Mouse (Mus musculus): Measurements from ENCODE around the gene Fahd2a. TPM values are rescaled to one million over a fixed set of nuclear protein-coding genes. Genes with fewer than 3 reads are reported as not detected.
A peak's percentile ranks its signal among the peaks of the same experiment; 100 is the strongest.

Fahd2a gene
- total RNA-seq (2021): 10 to 100 TPM; 46.4 to 48.2 TPM
- long read RNA-seq, experiment 1, transcript Fahd2a-201 (8 exons, 1,211 nt): major isoform, 22 of 23 reads
- long read RNA-seq, experiment 1, partial matches to known transcripts: 0 of 23 reads
- long read RNA-seq, experiment 1, other reads (novel, unspliced or antisense): 1 of 23 reads
- long read RNA-seq, experiment 2, transcript Fahd2a-201 (8 exons, 1,211 nt): major isoform, 66 of 79 reads
- long read RNA-seq, experiment 2, partial matches to known transcripts: 6 of 79 reads
- long read RNA-seq, experiment 2, other reads (novel, unspliced or antisense): 6 of 79 reads

DNA sequence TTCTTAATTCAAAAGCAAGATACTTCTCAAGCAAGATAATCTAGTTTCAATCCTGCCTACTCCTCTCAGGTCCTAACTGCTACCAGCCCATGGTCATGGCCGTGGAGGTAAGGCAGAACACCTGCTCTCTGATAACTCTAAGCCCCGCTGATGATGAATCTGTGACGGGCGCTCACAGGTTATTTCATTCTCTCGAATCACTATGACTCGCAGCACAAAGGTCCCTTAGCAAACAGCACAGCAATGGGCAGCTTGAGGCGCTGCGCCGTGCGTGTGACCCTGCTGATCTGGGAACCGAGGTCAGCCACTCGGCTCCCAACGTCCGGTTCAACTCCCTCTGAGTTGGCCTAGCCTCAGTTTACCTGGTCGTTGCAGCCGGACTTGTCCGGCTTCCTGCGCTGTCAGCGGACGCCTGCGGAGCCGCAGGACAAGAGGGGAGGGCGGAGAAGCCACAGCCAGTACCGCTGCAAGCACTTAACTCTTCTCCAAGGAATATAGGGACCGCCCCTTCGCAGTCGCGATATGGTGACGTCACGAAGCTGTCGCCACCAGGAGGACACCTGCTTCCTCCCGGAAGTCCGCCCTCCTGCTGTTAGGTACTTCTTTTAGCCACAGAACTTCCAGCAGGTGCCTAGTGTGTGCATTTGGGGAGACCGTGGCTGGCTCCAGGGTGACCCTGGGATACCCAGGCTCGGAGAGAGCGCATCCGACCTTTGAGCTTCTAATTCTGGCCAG is at the start of gene Fahd2a:
TSS of gene Fahd2a (minus strand) at position 511 of the 735 bp plus-strand sequence.
- DNase-seq (ENCODE audit: low spot score in 2 of 2): peak; percentile 82 to 84

DNA sequence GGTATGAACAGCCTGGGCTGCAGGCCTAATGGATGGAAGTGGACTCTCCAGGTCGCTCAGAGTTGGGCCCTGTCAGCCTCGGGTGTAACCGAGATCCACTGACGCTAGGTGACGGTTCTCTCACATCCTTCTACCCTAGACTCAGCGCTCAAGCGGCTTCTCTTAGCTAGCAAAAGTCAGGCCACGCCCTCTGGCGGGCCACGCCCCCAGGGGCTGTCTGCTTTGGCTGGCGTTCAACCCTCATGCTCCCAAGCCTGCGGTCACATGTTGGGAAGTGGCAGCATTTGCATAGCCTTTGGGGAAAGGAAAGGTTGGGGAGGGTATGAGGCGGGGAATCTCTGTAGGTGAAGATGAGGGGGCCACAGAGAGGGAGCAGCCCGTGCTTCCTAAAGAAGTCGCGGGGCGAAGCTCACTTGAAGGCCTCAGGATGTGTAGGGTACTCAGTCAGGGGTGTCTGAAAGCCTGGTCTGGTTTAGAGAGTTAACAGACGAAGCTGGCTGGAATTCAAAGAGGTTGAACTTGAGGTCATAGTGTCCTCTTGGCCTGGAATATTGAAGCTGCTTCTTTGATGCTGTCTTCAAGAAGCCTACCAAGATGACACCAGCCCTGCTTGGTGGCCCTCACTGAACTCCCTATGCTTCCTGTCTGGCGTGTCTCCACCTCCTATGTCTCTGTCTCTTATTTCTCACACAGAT is 40.3 kb upstream of the Fahd2a start:
- DNase-seq (ENCODE audit: low spot score in 2 of 2): peak; percentile 42 to 51

DNA sequence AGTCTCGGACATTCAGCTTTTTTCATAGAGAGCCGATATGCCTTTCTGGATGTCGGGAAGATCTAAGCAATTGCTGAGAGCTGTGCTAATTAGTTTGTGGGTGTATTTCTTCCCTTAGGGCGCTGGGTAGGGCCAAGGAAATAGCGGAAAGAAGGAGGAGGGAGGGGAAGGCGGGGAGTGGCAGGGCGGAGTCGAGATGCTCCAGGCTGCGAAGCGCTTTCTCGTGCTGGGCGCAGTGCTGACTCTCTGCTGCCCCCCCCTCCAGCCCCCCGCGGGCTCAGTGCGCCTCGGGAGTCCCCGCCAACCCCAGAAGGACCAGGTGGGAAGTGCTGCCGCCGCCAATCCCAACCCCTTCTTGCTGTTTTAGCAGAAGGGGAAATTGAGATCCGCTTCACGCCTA is 38.6 kb upstream of the Fahd2a start:
- no peak for DNase-seq (ENCODE audit: low spot score in 2 of 2)

DNA sequence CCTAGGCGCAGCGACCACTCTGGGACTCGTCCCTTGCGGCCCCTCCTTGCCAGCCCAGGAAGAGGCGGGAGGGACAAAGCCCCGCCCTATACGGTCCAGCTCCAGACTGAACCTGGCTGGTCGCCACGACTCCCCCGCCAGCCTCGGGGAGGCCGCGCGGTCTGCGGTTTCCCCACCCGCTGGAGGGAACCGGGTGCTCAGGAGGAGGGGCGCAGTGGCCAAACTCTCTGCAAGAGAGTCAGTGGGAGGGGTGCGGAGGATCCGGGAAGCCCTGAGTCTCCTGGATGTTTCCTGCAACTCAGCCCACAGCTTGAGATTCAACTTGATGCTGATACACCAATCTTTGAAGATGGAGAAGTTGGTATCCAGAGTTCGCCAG is 38.2 kb upstream of the Fahd2a start:
- DNase-seq (ENCODE audit: low spot score in 2 of 2): peak; percentile 36 to 57

DNA sequence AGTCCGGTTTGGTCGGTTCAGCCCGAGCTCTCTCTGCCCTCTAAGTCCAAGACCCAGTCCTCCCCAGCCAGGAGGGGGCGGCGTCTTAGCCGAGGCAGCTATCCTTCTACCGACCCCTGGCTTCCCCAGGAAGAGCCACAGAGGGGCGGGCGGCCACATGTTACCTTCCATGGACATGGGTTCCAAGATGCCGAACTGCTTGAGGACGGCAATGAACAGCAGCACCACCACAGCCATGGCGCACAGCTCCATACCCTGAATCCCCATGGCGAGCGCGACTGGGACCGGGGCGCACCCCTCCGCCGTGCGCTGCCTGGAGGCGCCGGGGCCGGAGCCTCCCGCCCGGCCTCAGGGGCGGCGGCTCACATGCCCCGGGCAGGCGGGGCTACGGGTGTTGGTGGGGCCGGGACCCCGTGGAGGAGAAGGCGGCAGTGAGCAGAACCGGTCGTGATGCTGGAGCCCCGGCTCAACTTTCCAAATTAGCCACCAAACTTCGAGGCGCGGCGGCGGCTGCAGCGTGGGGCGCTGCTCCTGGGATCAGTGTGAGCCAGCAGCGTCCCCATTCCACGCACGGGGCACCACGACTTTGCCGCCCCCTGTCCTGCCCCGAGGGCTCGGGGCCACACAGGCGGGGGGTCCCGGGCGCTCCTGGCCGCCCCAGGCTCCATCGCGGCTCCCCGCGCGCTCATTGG is 37.6 kb upstream of the Fahd2a start:
- no peak for DNase-seq (ENCODE audit: low spot score in 2 of 2)

DNA sequence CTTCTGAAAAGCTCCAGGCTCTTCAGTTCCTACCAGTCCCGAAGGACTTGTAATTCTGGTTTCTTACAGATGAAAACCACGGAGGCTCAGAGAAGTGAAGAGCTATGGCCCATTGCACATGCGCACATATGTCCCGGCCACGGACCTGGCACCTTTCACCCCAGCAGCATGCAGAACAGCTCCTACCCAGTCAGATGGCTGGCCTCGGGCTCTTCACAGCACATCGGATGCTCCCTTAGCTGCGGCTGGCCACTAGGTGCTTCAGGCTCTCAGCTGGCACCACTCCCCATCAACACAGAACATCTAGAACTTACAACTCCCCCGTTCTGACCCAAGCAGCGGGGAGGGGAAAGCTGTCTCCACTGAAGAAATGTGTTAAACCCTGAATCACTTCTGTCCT is 35.4 kb upstream of the Fahd2a start:
- DNase-seq (ENCODE audit: low spot score in 2 of 2): no peak

DNA sequence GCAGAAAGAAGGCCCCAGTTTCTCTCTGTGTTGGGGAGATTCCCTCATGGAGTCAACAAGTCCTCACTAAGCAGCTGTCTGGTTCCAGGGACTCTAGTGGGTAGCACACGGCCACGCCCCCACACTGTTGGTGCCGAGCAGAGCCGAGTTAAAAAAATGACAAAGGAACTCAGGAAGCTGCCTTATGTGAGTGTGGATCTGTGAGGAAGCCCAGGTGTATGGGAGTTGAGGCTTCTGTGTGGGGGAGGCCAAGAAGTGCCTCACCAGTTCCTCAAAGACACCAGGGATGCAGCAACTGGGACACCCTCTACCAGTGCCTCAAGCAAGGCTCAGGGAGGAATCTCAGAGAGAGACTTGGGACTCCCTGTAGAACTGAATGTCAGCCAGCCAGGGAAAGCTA is 34.8 kb upstream of the Fahd2a start:
- DNase-seq (ENCODE audit: low spot score in 2 of 2): no peak

DNA sequence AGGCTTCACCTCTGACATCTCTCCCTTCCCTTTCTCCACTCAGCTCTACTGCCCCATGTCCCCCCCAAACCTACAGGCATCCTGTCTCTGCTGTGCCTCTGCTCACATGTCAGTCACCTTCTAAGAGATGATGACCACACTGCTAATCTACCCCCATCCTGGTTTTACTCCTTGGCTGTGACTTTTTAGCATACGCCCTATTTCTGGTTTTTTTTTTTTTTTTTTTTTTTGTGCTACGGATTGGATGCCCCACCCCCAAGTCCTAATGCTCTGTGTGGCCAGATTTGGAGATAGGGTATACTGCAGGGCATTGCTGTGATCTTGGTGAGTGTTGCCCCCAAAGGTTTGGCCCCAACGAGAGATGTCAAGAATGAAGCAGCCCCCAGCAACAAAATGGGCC is 27.9 kb upstream of the Fahd2a start:
- no peak for DNase-seq (ENCODE audit: low spot score in 2 of 2)

DNA sequence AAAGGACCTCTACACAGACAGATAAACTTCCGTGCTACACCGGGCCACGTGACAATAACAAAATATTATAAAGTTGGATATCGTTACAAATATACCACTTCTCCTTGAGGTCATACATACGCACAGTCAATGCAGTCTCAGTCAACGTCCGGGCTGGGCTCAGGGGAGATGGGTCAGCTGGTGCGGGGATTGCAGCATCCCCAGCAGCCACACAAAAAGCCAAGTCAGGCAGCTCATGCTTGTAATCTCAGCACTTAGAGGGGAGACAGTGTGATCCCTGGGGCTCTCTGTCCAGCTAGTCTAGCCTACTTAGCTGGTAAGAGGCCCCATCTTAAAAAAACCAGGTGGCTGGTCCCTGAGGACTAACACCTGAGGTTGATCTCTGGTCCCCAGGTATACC is 26.9 kb upstream of the Fahd2a start:
- DNase-seq (ENCODE audit: low spot score in 2 of 2): no peak

DNA sequence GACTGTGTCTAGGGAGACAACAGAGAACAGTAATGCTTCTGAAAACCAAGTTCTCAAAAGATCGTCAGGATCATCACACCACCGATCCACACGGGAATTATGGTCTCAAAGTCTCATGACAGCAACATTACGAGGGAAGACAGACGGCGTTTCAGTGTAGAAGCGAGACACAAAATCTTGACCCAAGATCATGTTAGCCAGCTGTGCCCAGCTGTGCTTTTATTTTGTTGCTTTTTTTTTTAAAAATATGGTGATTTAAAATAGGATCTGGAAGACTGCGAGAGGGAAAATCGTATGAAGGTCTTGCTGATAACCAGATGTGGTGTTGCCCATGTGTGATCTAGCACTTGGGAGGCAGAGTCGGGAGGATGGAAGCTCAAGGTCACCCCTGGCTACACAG is 26.3 kb upstream of the Fahd2a start:
- no peak for DNase-seq (ENCODE audit: low spot score in 2 of 2)

DNA sequence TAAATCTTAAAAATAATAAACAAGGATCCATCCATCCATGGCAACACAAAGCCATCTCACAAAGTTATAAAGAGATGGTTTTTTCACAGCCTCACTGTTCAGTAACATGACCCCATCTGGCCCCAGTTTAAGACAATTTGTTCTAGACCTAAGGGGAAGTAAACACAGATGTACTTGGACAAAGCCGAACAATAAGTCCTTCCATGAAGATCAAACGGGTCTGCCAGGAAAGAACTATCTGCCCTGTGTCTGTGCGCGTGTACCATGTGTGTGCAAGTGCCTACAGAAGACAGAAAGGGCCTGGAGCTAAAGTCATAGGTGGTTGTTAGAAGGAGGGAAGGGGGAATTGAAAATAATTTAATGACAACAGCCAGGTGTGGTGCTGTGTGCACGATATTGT is 25.8 kb upstream of the Fahd2a start:
- DNase-seq (ENCODE audit: low spot score in 2 of 2): no peak

DNA sequence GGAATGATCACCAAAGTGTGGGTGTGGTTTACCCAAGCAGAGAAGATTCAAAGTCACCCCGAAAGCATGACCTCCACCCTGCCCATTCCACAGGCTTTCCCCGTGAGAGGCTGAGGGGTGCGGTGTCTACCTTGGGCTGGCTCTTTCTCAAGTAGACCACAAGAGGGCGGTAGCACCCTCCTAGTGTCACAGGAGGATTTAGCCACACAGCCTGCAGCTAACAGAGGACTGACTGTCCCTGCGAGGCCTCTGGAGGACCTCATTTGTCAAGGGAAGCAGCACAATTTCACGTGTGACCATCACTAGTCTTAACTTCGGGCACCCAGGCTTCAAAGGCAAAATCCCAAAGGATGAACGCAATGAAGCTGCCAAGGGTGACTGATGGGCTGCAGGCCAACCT is 17.9 kb upstream of the Fahd2a start:
- peak; percentile 43 to 54 for DNase-seq (ENCODE audit: low spot score in 2 of 2)

DNA sequence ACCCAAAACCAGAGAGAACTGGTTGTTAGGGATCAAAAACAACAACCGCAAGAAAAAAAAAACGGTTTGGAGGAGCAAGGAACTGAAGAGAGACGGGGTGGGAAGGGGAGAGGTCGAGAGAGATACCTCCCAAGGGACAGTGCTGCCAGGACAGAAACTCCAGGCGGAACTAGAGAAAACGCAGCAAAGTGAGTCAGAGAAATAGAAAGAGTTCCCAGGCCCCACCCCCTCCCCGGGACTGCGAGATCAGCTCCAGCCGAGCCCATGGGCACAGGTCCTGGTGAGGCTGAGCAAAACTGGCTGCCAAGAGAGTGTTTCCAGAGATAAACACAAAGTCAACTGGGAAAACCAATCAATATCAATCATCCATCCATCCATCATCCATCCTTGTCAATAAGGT is 17.0 kb upstream of the Fahd2a start:
- DNase-seq (ENCODE audit: low spot score in 2 of 2): no peak

DNA sequence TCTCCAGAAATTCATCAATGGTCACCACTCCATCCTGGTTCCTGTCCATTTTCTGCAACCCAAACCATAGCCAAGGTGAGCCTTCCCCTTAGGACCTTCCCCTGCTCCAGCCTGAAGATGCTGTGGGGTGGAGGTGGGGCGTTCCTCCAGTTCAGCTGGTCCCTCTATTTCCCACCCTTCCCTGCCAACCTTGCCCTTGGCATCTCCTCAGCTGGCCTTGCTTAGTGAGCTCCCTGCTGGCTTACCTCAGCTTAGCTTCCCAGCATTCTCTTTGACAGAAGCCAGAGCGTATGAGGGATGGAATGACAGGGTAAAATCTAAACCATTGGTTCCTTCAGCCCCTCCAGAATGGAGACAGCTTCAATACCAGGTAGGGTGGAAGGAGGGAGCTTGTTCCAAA is 15.0 kb upstream of the Fahd2a start:
- DNase-seq (ENCODE audit: low spot score in 2 of 2): no peak

DNA sequence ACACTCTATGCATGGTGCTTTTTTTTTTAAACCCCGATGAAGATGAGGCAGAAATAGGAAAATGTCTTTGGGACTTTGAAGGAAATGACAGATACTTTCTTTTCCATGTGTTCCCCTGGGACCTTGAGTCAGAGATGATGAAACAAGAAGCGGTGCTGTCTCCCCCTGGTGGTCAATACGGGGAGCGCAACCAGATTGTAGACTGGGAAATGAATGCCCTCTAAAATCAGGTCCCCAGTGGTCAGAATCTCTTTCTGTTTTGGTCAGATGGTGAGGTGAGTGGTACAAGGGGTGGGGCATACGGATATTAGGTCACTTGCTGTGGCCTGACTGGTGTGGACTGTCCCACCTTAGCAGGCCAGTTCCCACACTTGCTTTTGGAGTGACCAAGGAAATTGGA is 9.4 kb upstream of the Fahd2a start:
- peak; percentile 72 to 75 for DNase-seq (ENCODE audit: low spot score in 2 of 2)

DNA sequence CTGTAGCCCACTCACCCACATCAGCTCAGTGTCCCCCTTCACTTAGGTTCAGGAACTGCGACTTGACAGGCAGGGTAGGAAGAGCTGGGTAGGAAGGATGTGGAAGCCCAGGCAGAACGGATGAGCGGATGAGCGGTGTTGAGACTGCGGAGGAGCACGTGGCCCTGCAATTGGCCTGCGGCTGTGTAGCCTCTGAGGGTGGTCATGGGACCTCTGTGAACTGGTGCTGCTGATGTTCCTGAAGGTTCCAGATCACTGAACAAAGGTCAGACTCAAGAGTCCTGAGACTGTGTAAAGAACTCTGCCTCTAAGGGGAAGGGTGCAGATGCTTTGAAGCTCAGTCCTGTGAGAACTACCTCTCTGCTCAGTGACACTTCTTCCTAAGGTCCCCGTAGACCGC is 8.8 kb upstream of the Fahd2a start:
- no peak for DNase-seq (ENCODE audit: low spot score in 2 of 2)

DNA sequence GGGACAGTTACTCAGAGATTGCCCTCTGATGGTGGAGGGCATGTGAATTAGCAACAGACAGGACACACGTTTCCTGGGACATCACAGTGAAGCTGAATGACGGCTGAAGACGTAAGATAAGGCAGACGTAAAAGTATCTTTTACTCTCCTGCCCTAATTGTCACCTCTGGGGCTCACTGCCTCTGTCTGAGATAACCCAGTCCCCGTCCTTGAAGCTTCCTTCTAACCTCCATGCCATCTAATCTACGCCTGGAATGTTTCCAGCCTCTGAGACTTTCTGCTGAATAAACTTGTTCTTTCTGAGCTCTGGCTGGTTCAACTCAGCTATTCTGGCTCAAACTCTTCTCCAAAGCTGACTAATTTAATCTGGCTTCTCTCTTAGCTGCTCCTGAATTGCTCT is 7.4 kb upstream of the Fahd2a start:
- DNase-seq (ENCODE audit: low spot score in 2 of 2): no peak

DNA sequence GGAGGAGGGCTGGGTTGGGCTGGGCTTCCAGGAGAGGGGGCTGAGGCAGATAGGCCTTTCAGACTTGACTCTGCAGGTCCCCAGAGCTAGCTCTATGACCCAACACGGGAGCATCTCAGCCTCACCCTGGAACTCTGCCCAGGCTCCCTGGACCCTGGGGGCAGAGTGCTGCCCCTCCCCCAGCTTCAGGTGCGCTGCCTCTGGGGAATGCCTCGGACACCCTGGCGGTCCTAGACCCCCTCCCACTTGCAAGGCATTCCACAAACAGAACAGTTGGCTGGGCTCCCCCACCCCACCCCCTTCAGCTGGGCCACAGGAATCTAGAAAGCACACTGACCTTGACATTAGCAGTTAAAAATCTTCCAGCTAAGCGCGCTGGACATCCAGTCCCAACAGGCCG is 5.3 kb upstream of the Fahd2a start:
- DNase-seq (ENCODE audit: low spot score in 2 of 2): peak in 1 of 2 experiments; percentile 20

DNA sequence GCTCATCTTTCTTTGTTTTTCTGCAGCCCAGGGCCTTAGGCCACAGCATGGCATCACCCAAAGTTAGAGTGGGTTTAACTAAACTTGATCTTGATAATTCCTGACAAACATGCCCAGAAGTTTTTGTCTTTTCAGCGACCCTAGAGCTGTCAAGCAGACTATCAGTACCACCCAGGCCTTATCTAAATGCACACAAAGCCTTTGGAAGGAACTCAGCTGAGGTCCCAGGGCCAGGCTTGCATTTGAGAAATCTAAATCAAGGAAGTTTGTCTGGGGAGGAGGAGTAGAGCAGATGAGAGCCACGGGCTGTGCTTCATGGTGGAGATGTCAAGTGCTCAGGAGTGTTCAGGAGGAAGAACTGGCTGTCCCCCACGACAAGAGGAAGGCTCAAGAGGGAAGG is 2.5 kb upstream of the Fahd2a start:
- no peak for DNase-seq (ENCODE audit: low spot score in 2 of 2)

DNA sequence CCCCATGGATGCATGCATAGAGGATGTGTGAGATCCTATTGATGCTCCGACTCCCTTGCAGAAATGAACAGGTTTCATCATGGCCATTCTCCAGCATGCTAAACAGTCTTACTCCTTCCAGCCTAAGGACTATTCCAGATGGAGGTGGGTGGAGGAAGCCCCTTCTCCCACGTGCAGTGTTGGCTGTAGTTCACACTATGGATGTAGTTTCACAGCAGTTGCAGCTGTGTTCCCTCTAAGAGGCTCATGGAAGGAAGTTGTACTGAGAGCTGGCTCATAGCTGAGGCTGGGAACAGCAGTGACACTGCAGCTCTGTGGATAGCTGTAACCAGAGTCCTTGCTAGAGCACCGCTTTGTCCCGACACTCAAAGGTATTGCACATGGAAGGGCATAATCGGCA is 6.7 kb downstream of the Fahd2a start:
- no peak for DNase-seq (ENCODE audit: low spot score in 2 of 2)

DNA sequence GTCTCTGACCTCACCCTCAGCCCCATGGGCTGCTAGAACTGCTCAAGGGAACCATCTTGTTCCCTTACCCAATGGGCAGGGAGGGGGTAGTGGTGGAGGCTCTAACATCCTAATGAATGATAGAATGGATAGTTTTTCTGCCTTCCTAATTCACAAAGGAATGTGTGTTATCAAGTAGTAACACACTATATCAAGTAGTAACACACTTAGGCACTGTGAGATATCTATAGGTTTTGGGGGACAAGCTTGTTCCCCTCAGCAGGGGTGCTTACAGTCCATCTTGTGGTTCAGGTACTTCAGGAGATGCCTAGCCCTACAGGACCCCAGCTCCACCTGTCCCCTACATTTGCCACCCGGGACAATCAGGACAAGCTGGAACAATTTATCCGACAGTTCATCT is 8.8 kb downstream of the Fahd2a start:
- no peak for DNase-seq (ENCODE audit: low spot score in 2 of 2)

DNA sequence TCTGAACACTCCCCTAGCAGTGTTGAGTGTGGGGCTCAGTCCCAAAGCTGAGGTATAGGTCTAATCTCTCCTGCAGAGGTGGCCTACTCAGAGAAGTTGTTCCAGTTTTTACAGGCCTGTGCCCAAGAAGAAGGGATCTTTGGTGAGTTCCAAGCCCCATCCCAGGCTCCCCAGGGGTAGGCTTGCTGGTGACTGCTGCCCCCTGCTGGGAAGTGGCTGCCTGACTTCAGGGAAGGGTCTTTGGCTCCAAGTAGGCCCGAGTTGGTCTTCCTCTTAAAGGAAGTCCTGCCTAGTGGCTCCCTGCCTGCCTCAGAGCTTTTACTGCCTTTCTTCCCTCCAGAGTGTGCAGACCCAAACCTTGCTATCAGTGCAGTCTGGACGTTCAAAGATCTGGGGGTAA is 9.2 kb downstream of the Fahd2a start:
- DNase-seq (ENCODE audit: low spot score in 2 of 2): peak; percentile 23 to 40
